Mouse (Mus musculus) limb, embryonic 13.5 days (tissue): ENCODE results near the gene Prelp. TPM values are rescaled to one million over a fixed set of nuclear protein-coding genes. Genes with fewer than 3 reads are reported as not detected.
"Not testable (repeated sequence)": the region's sequence is repeated elsewhere in the genome, so short reads cannot be mapped to it uniquely, and the experiment has no call there.

ENCODE experiments used
- ATAC-seq: fragments of 200-750 bp; cut with Nextera tagmentation; 2 replicates; pipeline ENCODE4 v1.8.0; 2017; ENCODE audit warnings: low read depth, moderate number of reproducible peaks, moderate TSS enrichment; ENCODE audit not compliant: low FRiP score
- H3K27ac ChIP-seq: fragments of 300-500 bp; sonication (generic); 2 replicates; pipeline ENCODE4 v1.5.1; 2015; ENCODE audit warnings: inconsistent platforms, mild to moderate bottlenecking, moderate library complexity
- H3K27me3 ChIP-seq: fragments of 300-500 bp; sonication (generic); 2 replicates; pipeline ENCODE4 v1.6.1; 2015; ENCODE audit warnings: mild to moderate bottlenecking, inconsistent platforms
- H3K36me3 ChIP-seq: fragments of 300-500 bp; sonication (generic); 2 replicates; pipeline ENCODE4 v1.6.1; 2015; ENCODE audit warnings: inconsistent platforms, mild to moderate bottlenecking, moderate library complexity
- H3K4me1 ChIP-seq: fragments of 300-500 bp; sonication (generic); 2 replicates; pipeline ENCODE4 v1.6.1; 2015; ENCODE audit warnings: inconsistent platforms
- H3K4me2 ChIP-seq: fragments of 300-500 bp; sonication (generic); replicated peaks from 2 replicates; pipeline ENCODE4 v1.6.1; 2015; ENCODE audit warnings: inconsistent platforms, mild to moderate bottlenecking, moderate library complexity
- H3K4me3 ChIP-seq: fragments of 300-500 bp; sonication (generic); 2 replicates; pipeline ENCODE4 v1.5.1; 2015; ENCODE audit warnings: moderate library complexity, mild to moderate bottlenecking, inconsistent platforms
- H3K9ac ChIP-seq: fragments of 300-500 bp; sonication (generic); 2 replicates; pipeline ENCODE4 v1.6.1; 2015; ENCODE audit warnings: mild to moderate bottlenecking, inconsistent platforms
- H3K9me3 ChIP-seq: fragments of 300-500 bp; sonication (generic); 2 replicates; pipeline ENCODE4 v1.6.1; 2016; ENCODE audit warnings: inconsistent platforms
- WGBS: fragments of 180-500 bp; shearing (Covaris S2); methylation state at CpG from one replicate; pipeline ENCODE4 v1.1.7; 2015; 5-methylcytosine and 5-hydroxymethylcytosine counted together
- polyA plus RNA-seq: library from polyadenylated mRNA; unstranded; fragments of >200 nt; fragmentation: Nextera tagmentation; extraction: Ambion mirVana; gene quantifications from 2 replicates; pipeline ENCODE4 v1.2.1, GENCODE M21; 2015

Prelp gene
- 9.9 and 10.6 TPM in 2 replicates for polyA plus RNA-seq

DNA sequence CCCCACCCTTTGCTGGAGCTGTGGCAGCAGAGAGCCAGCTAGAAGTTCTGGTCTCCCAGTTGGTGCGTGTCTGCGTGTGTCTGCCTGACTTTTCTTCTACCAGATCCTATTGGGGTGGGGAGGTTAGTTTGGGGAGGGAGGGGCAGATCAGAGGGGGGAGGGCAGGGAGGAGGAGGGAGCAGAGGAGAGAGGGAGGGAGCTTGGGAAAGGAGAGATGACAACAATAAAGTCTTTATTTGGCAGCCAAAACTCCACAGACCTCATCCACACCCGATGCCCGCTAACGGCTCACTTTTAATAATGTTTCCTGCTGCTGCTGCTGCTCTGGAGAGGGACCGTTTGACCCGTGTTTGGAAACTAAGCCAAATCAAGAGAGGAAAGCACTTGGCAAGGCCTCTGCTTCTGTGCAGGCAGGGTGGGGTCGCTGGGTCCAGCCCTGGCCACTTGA lies at the start of gene Prelp:
Gene Prelp (minus strand): TSS at position 111 of the 448 bp plus-strand sequence.
- H3K9ac ChIP-seq = peak within 1 kb of the TSS; percentile 14; the same call in 1 of the 2 replicates
- peak within 1 kb of the TSS; percentile 74 for H3K27ac ChIP-seq
- H3K4me1 ChIP-seq = peaks cover 55% of the 10 kb centered on the region
- no peaks in the 10 kb centered on the region for H3K9me3 ChIP-seq
- peak within 1 kb of the TSS; percentile 20 for H3K4me3 ChIP-seq
- peak; percentile 60 for ATAC-seq
- 9% methylated on average over 8 of the region's 8 CpGs for WGBS
- no peaks in the 10 kb centered on the region for H3K36me3 ChIP-seq
- H3K27me3 ChIP-seq = 0 out of 2 replicates have a peak, but pooled peaks cover 6% of the 10 kb centered on the region
- peak within 1 kb of the TSS; percentile 45 for H3K4me2 ChIP-seq

DNA sequence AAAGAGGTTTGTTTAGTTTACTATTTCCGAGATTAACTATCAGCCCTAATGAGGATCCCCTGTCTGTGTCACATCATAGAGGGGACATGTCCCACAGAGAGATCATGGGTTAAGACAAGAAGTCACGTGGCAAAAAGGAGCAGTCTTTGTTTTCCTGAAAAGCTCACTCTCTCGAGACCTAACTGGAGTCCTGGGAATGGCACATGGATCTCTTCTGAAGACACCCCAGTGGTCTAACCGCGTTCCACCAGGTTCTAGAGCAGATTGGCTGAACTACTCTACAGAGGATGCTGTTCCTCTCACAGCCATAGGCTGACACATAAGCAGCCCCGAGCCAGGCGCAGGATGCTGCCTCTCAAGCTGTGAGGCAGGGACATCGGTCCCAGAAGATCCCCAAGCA lies 48.2 kb upstream of the Prelp start:
- no peak for ATAC-seq
- Histone ChIP-seq H3K9me3 (no peaks in the 10 kb centered on the region), H3K27ac (no peak overlapping the region), H3K27me3 (no peaks in the 10 kb centered on the region), H3K4me2 (no peak overlapping the region), H3K4me3 (no peak overlapping the region), H3K4me1 (peaks cover 40% of the 10 kb centered on the region), H3K36me3 (no peaks in the 10 kb centered on the region), H3K9ac (no peak overlapping the region)
- WGBS = 86% methylated on average over 8 of the region's 8 CpGs

DNA sequence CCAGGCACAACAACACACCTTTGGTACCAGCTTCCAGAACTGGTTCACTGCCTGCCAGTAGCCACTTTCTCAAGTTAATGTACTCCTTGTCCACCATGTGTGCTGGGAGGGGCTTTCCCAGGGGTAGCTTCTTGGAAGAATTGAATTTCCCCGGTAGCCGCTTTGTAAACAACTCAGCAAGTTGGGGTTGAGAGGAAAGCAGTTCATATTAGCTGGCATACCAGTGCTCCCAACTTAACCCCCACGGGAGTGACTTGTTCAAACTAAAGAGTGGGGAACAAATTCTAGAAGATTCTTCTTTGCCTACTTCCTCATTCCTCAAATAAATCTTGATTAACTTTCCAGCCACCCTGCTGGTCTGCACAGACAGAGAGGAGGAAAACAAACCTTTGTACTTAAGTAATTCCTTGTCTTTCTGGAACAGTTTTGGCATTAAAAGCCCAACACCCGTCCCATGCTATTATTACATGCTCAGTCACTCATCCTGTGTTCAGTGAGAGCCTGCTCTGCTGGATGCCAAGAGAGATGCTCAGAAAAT lies 47.6 kb upstream of the Prelp start:
- H3K9me3 ChIP-seq = no peaks in the 10 kb centered on the region
- H3K9ac ChIP-seq = no peak overlapping the region
- H3K27me3 ChIP-seq = no peaks in the 10 kb centered on the region
- 51% methylated on average over 4 of the region's 4 CpGs for WGBS
- ATAC-seq = no peak
- H3K27ac ChIP-seq = no peak overlapping the region
- H3K4me1 ChIP-seq = peaks cover 42% of the 10 kb centered on the region
- H3K4me3 ChIP-seq = no peak overlapping the region
- H3K36me3 ChIP-seq = no peaks in the 10 kb centered on the region
- no peak overlapping the region for H3K4me2 ChIP-seq

DNA sequence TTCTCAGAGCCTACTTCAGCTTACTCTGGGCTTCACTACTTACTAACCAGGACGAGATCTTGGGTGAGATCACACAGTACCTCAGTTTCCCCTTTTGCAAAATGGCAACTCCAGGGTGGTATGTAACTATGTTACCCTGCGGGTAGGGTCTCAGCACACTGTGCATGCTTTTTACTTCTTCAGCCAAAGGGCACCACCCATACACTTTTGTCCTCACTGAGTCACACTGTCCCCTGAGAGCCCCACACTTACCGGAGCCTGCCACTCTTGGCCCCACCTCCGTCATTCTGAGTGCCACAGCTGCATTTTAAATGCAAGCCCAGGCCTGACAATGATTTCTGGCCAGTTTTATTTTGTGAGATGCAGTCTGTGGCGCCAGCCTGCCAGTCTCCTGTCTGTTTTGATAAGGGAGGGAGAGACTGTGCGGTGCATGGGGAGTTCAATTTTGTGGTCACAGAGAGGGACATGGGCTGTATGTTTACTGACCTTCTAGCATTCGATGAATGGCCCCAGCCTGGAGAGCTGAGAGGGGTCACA lies 46.3 kb upstream of the Prelp start:
- Histone ChIP-seq H3K4me1 (peaks cover 42% of the 10 kb centered on the region), H3K4me3 (no peak overlapping the region), H3K36me3 (no peaks in the 10 kb centered on the region), H3K9me3 (no peaks in the 10 kb centered on the region), H3K9ac (no peak overlapping the region), H3K27me3 (no peaks in the 10 kb centered on the region), H3K27ac (no peak overlapping the region), H3K4me2 (no peak overlapping the region)
- 71% methylated on average over 7 of the region's 7 CpGs for WGBS
- no peak for ATAC-seq

DNA sequence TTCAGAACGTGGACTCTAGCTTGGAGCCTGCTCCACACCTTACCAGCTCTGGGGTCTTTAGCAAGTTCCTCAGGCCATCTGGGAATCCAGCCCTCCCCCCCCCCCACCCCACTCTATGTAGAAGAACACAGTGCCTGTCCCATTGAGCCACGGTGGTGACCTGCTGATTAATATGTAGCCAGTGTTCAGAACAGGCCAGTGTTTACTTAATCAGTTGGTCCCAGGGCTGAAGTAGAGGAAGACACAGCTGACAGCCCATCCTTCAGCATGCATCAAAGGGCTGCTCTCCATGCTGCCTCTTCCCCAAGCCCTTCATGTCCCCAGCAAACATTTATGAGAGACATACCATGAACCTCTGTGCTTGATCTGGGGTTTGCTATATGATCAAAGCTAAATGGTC lies 44.8 kb upstream of the Prelp start:
- no peak overlapping the region for H3K4me3 ChIP-seq
- whole genome bisulfite sequencing = 53% methylated on average over 2 of the region's 2 CpGs
- H3K27me3 ChIP-seq = no peaks in the 10 kb centered on the region
- no peaks in the 10 kb centered on the region for H3K9me3 ChIP-seq
- H3K4me1 ChIP-seq = peaks cover 50% of the 10 kb centered on the region
- no peak for ATAC-seq
- H3K36me3 ChIP-seq = no peaks in the 10 kb centered on the region
- no peak overlapping the region for H3K4me2 ChIP-seq
- no peak overlapping the region for H3K9ac ChIP-seq
- peak overlapping the region; percentile 81; the same call in 1 of the 2 replicates for H3K27ac ChIP-seq

DNA sequence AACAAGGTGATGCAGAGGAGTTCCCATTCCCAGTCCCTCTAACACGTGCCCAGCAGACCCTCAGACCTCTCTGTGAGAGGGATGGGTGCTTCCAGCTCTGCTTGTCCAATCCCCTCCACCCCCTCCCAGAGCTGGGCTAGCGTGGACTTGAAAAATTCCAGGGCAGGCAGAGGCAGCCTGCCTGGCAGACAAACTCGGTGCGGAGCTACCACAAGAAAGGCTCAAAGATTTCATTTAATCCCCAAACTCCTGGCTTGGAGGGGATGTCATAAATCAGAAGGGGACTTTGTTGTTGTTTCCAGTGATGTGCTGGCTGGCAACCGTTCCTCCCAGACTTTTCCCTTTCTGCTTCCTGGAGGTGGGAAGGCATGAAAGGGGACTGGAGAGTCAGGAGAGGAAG lies 44.1 kb upstream of the Prelp start:
- H3K36me3 ChIP-seq = no peaks in the 10 kb centered on the region
- H3K4me1 ChIP-seq = peaks cover 50% of the 10 kb centered on the region
- H3K9ac ChIP-seq = no peak overlapping the region
- peak overlapping the region; percentile 81 for H3K27ac ChIP-seq
- WGBS = 6% methylated on average over 5 of the region's 5 CpGs
- no peaks in the 10 kb centered on the region for H3K9me3 ChIP-seq
- 0 out of 2 replicates have a peak, but pooled peaks cover 2% of the 10 kb centered on the region for H3K27me3 ChIP-seq
- ATAC-seq = peak; percentile 41; the same call in 1 of the 2 replicates
- no peak overlapping the region for H3K4me3 ChIP-seq
- H3K4me2 ChIP-seq = no peak overlapping the region

DNA sequence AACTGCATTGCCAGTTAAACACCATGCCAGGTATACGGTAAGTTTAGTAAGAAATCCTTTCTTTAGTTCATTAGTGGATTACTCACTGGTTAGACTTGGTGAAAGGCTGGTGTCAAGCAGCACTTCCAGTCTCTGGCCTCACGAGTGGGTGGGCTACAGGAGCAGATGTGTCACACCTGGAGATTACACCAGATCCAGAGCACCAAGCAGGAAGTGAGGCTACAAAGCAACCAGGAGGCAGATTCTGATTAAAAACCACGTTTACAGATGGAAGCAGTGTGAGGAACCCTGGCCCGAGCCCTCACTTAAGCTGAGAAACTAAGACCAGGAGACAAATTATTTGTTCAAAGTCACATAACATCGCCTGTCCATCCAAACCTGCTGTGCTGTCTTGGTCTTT lies 43.5 kb upstream of the Prelp start:
- Histone ChIP-seq H3K36me3 (no peaks in the 10 kb centered on the region), H3K9ac (no peak overlapping the region), H3K9me3 (no peaks in the 10 kb centered on the region), H3K4me2 (no peak overlapping the region), H3K27me3 (0 out of 2 replicates have a peak, but pooled peaks cover 2% of the 10 kb centered on the region), H3K27ac (peak overlapping the region; percentile 70), H3K4me3 (no peak overlapping the region), H3K4me1 (peaks cover 50% of the 10 kb centered on the region)
- 42% methylated on average over 5 of the region's 5 CpGs for WGBS
- no peak for ATAC-seq

DNA sequence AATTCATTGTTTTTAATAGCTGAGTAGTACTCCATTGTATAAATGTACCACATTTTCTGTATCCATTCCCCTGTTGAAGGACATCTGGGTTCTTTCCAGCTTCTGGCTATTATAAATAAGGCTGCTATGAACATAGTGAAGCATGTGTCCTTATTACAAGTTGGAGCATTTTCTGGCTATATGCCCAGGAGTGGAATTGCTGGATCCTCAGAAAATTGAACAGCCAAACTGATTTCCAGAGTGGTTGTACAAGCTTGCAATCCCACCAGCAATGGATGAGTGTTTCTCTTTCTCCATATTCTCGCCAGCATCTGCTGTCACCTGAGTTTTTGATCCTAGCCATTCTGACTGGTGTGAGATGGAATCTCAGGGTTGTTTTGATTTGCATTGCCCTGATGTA lies 42.4 kb upstream of the Prelp start:
- H3K9ac ChIP-seq, H3K9me3 ChIP-seq, H3K27ac ChIP-seq, H3K27me3 ChIP-seq, ATAC-seq, H3K4me2 ChIP-seq, H3K36me3 ChIP-seq, H3K4me3 ChIP-seq: not testable (repeated sequence)
- WGBS = 93% methylated on average over 1 of the region's 1 CpGs
- H3K4me1 ChIP-seq = peaks cover 51% of the 10 kb centered on the region

DNA sequence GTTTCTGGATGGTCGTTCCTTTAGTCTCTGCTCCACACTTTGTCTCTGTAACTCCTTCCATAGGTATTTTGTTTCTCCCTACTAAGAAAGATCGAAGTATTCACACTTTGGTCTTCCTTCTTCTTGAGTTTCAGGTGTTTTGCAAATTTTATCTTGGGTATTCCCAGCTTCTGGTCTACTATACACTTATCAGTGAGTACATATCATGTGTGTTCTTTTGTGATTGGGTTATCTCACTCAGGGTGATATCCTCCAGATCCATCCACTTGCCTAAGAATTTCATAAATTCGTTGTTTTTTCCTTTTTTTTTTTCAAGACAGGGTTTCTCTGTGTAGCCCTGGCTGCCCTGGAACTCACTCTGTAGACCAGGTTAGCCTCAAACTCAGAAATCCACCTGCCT lies 41.9 kb upstream of the Prelp start:
- not testable (repeated sequence) for H3K4me2 ChIP-seq, H3K9ac ChIP-seq, ATAC-seq, H3K27me3 ChIP-seq, H3K9me3 ChIP-seq, H3K4me3 ChIP-seq, H3K36me3 ChIP-seq, H3K27ac ChIP-seq
- 87% methylated on average over 3 of the region's 3 CpGs for WGBS
- peaks cover 48% of the 10 kb centered on the region for H3K4me1 ChIP-seq

DNA sequence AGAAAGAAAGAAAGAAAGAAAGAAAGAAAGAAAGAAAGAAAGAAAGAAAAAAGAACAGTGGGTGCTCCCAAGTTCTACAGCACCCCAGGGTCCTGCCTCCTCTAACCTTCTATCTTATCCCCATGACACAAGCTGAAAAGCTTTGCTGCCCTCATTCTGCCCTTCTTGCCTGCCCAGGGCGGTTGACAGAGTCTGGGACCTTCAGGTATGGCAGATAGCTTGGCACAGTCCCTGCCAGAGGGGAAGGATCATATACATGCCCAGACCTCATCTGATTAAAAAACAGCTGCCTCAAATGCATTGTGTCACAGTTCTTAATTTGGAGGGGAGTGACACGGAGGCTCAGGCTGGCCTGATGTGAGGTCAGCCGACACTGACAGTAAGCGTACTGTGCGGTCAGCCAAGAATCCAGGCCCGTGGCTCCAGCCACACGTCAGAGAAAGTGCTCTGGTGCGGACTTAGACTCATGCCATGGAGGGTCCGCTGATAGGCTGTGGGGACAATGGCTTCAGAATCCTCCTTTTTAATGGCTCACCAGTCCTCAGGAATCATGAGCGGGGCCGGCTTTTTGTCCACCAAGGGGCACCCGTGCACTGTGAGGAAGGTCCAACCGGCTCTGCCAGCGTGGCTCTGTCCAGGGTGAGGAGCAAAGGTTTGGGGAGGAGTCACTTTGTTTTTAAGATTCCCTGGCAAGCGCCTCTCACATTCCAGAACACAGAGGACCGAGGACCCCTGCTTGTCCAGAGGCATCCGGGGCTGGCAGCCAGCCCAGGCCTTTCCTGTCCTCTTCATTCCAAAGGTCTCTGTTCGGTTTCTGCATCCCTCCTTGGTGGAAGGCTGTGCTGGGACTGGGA lies 40.3 kb upstream of the Prelp start:
- 33% methylated on average over 18 of the region's 18 CpGs for WGBS
- no peaks in the 10 kb centered on the region for H3K9me3 ChIP-seq
- ATAC-seq = peak; percentile 86
- peak overlapping the region; percentile 10; the same call in 1 of the 2 replicates for H3K27ac ChIP-seq
- H3K27me3 ChIP-seq = 0 out of 2 replicates have a peak, but pooled peaks cover 2% of the 10 kb centered on the region
- peaks cover 36% of the 10 kb centered on the region for H3K4me1 ChIP-seq
- no peaks in the 10 kb centered on the region for H3K36me3 ChIP-seq
- 0 out of 2 replicates have a peak overlapping the region, but pooled peaks have one; percentile 8 for H3K9ac ChIP-seq
- no peak overlapping the region for H3K4me3 ChIP-seq
- peak overlapping the region; percentile 15 for H3K4me2 ChIP-seq

DNA sequence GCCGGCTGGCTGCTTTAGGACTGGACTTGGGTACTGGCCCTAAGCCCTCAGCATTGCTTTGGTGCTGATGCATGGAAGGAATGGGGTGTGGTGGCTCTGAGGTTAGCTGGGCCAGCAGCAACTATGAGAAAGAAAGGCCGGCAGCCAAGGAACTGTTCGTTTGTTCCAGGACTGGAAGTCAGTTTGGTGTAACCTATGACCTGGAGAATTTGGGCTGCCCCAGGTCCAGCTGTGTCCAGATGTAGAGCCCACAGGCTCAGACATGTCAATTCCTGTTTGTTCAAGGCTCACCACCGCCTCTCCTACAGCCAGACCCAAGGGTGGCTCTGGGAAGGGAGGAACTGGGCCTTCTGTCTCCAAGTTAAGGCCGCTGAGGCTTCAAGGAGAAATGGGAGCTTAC lies 38.3 kb upstream of the Prelp start:
- no peaks in the 10 kb centered on the region for H3K9me3 ChIP-seq
- no peak overlapping the region for H3K27ac ChIP-seq
- ATAC-seq = no peak
- no peak overlapping the region for H3K9ac ChIP-seq
- no peak overlapping the region for H3K4me3 ChIP-seq
- peaks cover 24% of the 10 kb centered on the region for H3K4me1 ChIP-seq
- WGBS = 73% methylated on average over 5 of the region's 5 CpGs
- no peak overlapping the region for H3K4me2 ChIP-seq
- H3K27me3 ChIP-seq = 0 out of 2 replicates have a peak, but pooled peaks cover 2% of the 10 kb centered on the region
- H3K36me3 ChIP-seq = no peaks in the 10 kb centered on the region

DNA sequence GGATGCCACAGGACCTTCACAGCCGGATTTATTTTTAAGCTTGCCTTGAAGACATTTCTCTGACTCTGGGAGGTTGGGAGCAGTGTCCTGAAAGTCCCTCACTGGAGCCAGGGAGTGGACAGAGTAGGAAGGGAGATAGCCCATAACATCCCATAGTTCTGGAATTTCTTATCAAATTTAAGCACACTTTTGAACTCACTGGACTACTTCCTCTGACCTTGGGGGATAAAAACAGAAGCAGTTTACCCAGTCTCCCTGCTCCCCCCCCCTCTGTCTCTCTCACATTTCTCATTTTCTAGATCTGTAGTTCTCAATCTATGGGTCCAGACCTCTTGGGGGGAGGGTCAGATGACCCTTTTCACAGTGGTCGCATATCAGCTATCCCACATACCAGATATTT lies 32.8 kb upstream of the Prelp start:
- H3K9me3 ChIP-seq = no peaks in the 10 kb centered on the region
- 61% methylated on average over 2 of the region's 2 CpGs for WGBS
- no peak overlapping the region for H3K4me2 ChIP-seq
- H3K27me3 ChIP-seq = peaks cover 5% of the 10 kb centered on the region; the same call in 1 of the 2 replicates
- H3K4me1 ChIP-seq = peaks cover 13% of the 10 kb centered on the region; the same call in 1 of the 2 replicates
- H3K4me3 ChIP-seq = no peak overlapping the region
- H3K9ac ChIP-seq = no peak overlapping the region
- no peaks in the 10 kb centered on the region for H3K36me3 ChIP-seq
- no peak overlapping the region for H3K27ac ChIP-seq
- ATAC-seq = no peak
